Mouse (Mus musculus) kidney, postnatal 14 days (tissue): ENCODE results near the gene Fgf5.

Source experiments
- DNase-seq: peaks from one replicate; pipeline ENCODE4 v3.0.0; 2022; ENCODE audit warnings: mixed read lengths

Fgf5 gene

DNA sequence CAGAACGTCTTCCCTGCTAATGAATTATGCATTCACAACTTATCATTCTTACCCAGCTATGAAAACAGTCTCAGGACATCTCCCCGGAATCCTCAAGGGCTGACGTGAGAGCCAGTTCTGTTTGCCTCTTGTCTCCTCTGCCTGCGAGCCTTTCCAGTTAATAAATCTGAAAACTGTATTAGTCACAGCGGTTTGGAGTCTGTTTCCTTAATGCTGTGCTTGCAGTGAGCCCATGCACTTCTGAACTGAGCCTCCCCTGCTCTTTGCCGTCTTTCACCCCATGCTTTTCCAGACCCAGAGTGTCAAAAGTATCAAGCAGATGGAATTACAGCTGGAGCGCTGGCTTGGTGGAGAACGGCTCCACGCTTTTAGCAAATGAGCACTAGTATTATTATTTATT is 52.5 kb downstream of the Fgf5 start:
- no peak for DNase-seq

DNA sequence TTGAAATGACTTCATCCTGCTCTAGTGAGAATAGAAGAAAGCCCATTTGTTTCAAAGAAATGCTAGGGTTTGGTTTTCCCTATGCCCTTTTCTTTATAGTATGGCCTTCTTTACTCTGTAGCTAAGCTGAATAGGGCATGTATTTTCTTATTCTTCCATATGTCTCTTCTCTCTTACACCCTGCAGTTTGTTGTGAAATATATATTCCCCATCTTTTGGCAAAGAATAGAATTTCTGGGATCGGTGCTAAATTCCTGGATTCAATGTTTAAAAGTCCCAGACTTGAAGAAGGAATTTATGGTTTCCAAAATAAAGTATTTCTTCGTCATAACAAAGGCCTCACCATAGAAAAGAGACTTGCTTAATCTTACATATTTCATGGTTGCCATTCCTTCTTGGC is 72.6 kb downstream of the Fgf5 start:
- DNase-seq, result no peak
